Mouse (Mus musculus) left cerebral cortex, postnatal 36 days (tissue): ENCODE results near the gene Zfp410. TPM values are rescaled to one million over a fixed set of nuclear protein-coding genes. Genes with fewer than 3 reads are reported as not detected.

Source experiments
- total RNA-seq, 2 experiments: library from RNA; stranded (reverse); gene quantifications; 2 replicates each; pipeline ENCODE4 v1.2.3; 2021

The Zfp410 gene
- total RNA-seq, 2 experiments from 2014 or later, result 30.7 to 39.5 TPM

Other genes with a start within 250 kb of the Zfp410 start
- 1 to 10 TPM; 4.9 to 6.2 TPM for gene Acot5, start 247.5 kb upstream of the Zfp410 start, total RNA-seq
- gene Acot6, start 216.2 kb upstream of the Zfp410 start, total RNA-seq, result 1 to 10 TPM; 3.6 to 3.7 TPM
- 100 to 1,000 TPM in 1 of 2 experiments, 10 to 100 TPM in 1; 86.7 to 102 TPM for gene Dnal1, start 202.5 kb upstream of the Zfp410 start, total RNA-seq
- 1 to 10 TPM; 3.6 to 6.0 TPM for gene Pnma1, start 168.4 kb upstream of the Zfp410 start, total RNA-seq
- 10 to 100 TPM; 17.2 to 18.5 TPM for gene Elmsan1, start 98.0 kb upstream of the Zfp410 start, total RNA-seq
- 10 to 100 TPM; 34.5 to 39.6 TPM for gene Ptgr2, start 31.6 kb upstream of the Zfp410 start, total RNA-seq
- 10 to 100 TPM; 25.1 to 29.4 TPM for gene Coq6, start 44.8 kb downstream of the Zfp410 start, total RNA-seq
- 10 to 100 TPM; 11.7 to 13.2 TPM for gene Fam161b, start 45.0 kb downstream of the Zfp410 start, total RNA-seq
- gene Entpd5, start 92.2 kb downstream of the Zfp410 start, total RNA-seq, result 10 to 100 TPM; 24.0 to 25.4 TPM
- 1 to 10 TPM; 4.6 to 9.0 TPM for gene Bbof1, start 92.2 kb downstream of the Zfp410 start, total RNA-seq
- gene Rnf113a2, start 100.3 kb downstream of the Zfp410 start, total RNA-seq, result 10 to 100 TPM; 11.4 to 13.3 TPM
- gene Aldh6a1, start 134.2 kb downstream of the Zfp410 start, total RNA-seq, result 10 to 100 TPM; 44.3 to 49.7 TPM
- 10 to 100 TPM; 21.3 to 24.6 TPM for gene Lin52, start 134.6 kb downstream of the Zfp410 start, total RNA-seq